Mouse (Mus musculus) limb, embryonic 15.5 days (tissue): ENCODE data around the gene Pax2. TPM values are rescaled to one million over a fixed set of nuclear protein-coding genes. Genes with fewer than 3 reads are reported as not detected.

Source experiments
- ATAC-seq: fragments of 200-750 bp; cut with Nextera tagmentation; 2 replicates; pipeline ENCODE4 v1.8.0; 2017; ENCODE audit warnings: low read depth, moderate TSS enrichment; ENCODE audit not compliant: insufficient number of reproducible peaks, low FRiP score, low TSS enrichment
- H3K27ac ChIP-seq: fragments of 300-500 bp; sonication (generic); 2 replicates; pipeline ENCODE4 v1.5.1; 2015; ENCODE audit warnings: moderate library complexity, mild to moderate bottlenecking, inconsistent platforms
- H3K27me3 ChIP-seq: fragments of 300-500 bp; sonication (generic); 2 replicates; pipeline ENCODE4 v1.6.1; 2015; ENCODE audit warnings: inconsistent platforms
- H3K36me3 ChIP-seq: fragments of 300-500 bp; sonication (generic); 2 replicates; pipeline ENCODE4 v1.6.1; 2015; ENCODE audit warnings: inconsistent platforms
- H3K4me1 ChIP-seq: fragments of 300-500 bp; sonication (generic); 2 replicates; pipeline ENCODE4 v1.6.1; 2015; ENCODE audit warnings: inconsistent platforms
- H3K4me2 ChIP-seq: fragments of 300-500 bp; sonication (generic); 2 replicates; pipeline ENCODE4 v1.6.1; 2015; ENCODE audit warnings: mild to moderate bottlenecking, inconsistent platforms
- H3K4me3 ChIP-seq: fragments of 300-500 bp; sonication (generic); 2 replicates; pipeline ENCODE4 v1.5.1; 2015; ENCODE audit warnings: mild to moderate bottlenecking, inconsistent platforms
- H3K9ac ChIP-seq: fragments of 300-500 bp; sonication (generic); 2 replicates; pipeline ENCODE4 v1.6.1; 2015; ENCODE audit warnings: inconsistent platforms
- H3K9me3 ChIP-seq: fragments of 300-500 bp; sonication (generic); 2 replicates; pipeline ENCODE4 v1.6.1; 2016; ENCODE audit warnings: inconsistent platforms
- WGBS: fragments of 180-500 bp; shearing (Covaris S2); methylation state at CpG from one replicate; pipeline ENCODE4 v1.1.7; 2015; 5-methylcytosine and 5-hydroxymethylcytosine counted together
- polyA plus RNA-seq: library from polyadenylated mRNA; unstranded; fragments of >200 nt; fragmentation: Nextera tagmentation; extraction: Ambion mirVana; gene quantifications from 2 replicates; pipeline ENCODE4 v1.2.1, GENCODE M21; 2015

The Pax2 gene
- polyA plus RNA-seq, 1 experiment from 2014 or later = not detected

- under 1% methylated on average over 48 of the region's 48 CpGs for WGBS
Observed at GRCm38 (mm10) chr19:44741091-44741763, 14.6 kb upstream of the Pax2 start.

GRCm38 (mm10) chr19:44741764-44742127 is 14.1 kb upstream of the Pax2 start:
- ATAC-seq = no peak
- Histone ChIP-seq H3K4me3 (peak overlapping the region; percentile 26), H3K9me3 (no peaks in the 10 kb centered on the region), H3K4me1 (peaks cover 23% of the 10 kb centered on the region), H3K36me3 (no peaks in the 10 kb centered on the region), H3K4me2 (peak overlapping the region; percentile 33), H3K9ac (no peak overlapping the region), H3K27ac (no peak overlapping the region), H3K27me3 (peaks cover 99% of the 10 kb centered on the region)
- under 1% methylated on average over 12 of the region's 13 CpGs for WGBS

More at GRCm38 (mm10) chr19:44741091-44741763, 14.6 kb upstream of the Pax2 start:
- peaks cover 19% of the 10 kb centered on the region for H3K4me1 ChIP-seq
- no peak overlapping the region for H3K9ac ChIP-seq
- ATAC-seq = no peak
- H3K36me3 ChIP-seq = no peaks in the 10 kb centered on the region
- H3K9me3 ChIP-seq = no peaks in the 10 kb centered on the region
- peak overlapping the region; percentile 33 for H3K4me2 ChIP-seq
- H3K27me3 ChIP-seq = peaks cover 99% of the 10 kb centered on the region
- H3K27ac ChIP-seq = no peak overlapping the region
- peak overlapping the region; percentile 26 for H3K4me3 ChIP-seq

GRCm38 (mm10) chr19:44742131-44743020 is 13.5 kb upstream of the Pax2 start:
- Histone ChIP-seq H3K9ac (no peak overlapping the region), H3K27ac (no peak overlapping the region), H3K9me3 (no peaks in the 10 kb centered on the region), H3K4me1 (peaks cover 25% of the 10 kb centered on the region), H3K4me3 (peak overlapping the region; percentile 26), H3K4me2 (peak overlapping the region; percentile 33; the same call in 1 of the 2 replicates), H3K27me3 (peaks cover 98% of the 10 kb centered on the region), H3K36me3 (no peaks in the 10 kb centered on the region)
- ATAC-seq = no peak
- under 1% methylated on average over 22 of the region's 22 CpGs for WGBS

GRCm38 (mm10) chr19:44743021-44743415 is 12.8 kb upstream of the Pax2 start:
- Histone ChIP-seq H3K27me3 (peaks cover 98% of the 10 kb centered on the region), H3K27ac (no peak overlapping the region), H3K36me3 (no peaks in the 10 kb centered on the region), H3K4me1 (peaks cover 25% of the 10 kb centered on the region), H3K4me3 (no peak overlapping the region), H3K4me2 (no peak overlapping the region), H3K9ac (no peak overlapping the region), H3K9me3 (no peaks in the 10 kb centered on the region)
- no peak for ATAC-seq
- 4% methylated on average over 2 of the region's 2 CpGs for WGBS

- ATAC-seq = no peak
- Histone ChIP-seq H3K4me1 (peaks cover 25% of the 10 kb centered on the region), H3K4me2 (no peak overlapping the region), H3K9me3 (no peaks in the 10 kb centered on the region), H3K9ac (no peak overlapping the region), H3K27ac (no peak overlapping the region), H3K4me3 (no peak overlapping the region), H3K36me3 (no peaks in the 10 kb centered on the region), H3K27me3 (peaks cover 98% of the 10 kb centered on the region)
- WGBS = 9% methylated on average over 2 of the region's 2 CpGs
Observed at GRCm38 (mm10) chr19:44743961-44744520, 11.8 kb upstream of the Pax2 start.

GRCm38 (mm10) chr19:44745741-44746140 is 10.1 kb upstream of the Pax2 start:
- Histone ChIP-seq H3K9ac (no peak overlapping the region), H3K4me2 (no peak overlapping the region), H3K27ac (no peak overlapping the region), H3K4me3 (no peak overlapping the region), H3K27me3 (peaks cover 98% of the 10 kb centered on the region), H3K4me1 (peaks cover 28% of the 10 kb centered on the region), H3K9me3 (no peaks in the 10 kb centered on the region), H3K36me3 (no peaks in the 10 kb centered on the region)
- WGBS = 7% methylated on average over 6 of the region's 6 CpGs
- no peak for ATAC-seq

- H3K27me3 ChIP-seq = peaks cover 98% of the 10 kb centered on the region
- no peak for ATAC-seq
- no peak overlapping the region for H3K27ac ChIP-seq
- 1% methylated on average over 42 of the region's 42 CpGs for WGBS
- no peaks in the 10 kb centered on the region for H3K9me3 ChIP-seq
- peak overlapping the region; percentile 38 for H3K4me2 ChIP-seq
- H3K4me1 ChIP-seq = peaks cover 22% of the 10 kb centered on the region
- H3K4me3 ChIP-seq = peak overlapping the region; percentile 20
- no peaks in the 10 kb centered on the region for H3K36me3 ChIP-seq
- H3K9ac ChIP-seq = no peak overlapping the region
Observed at GRCm38 (mm10) chr19:44746541-44747024, 9.3 kb upstream of the Pax2 start.

- no peak overlapping the region for H3K4me2 ChIP-seq
- WGBS = 8% methylated on average over 4 of the region's 4 CpGs
- H3K27me3 ChIP-seq = peaks cover 98% of the 10 kb centered on the region
- H3K4me3 ChIP-seq = no peak overlapping the region
- H3K9me3 ChIP-seq = no peaks in the 10 kb centered on the region
- peaks cover 17% of the 10 kb centered on the region for H3K4me1 ChIP-seq
- H3K27ac ChIP-seq = no peak overlapping the region
- no peaks in the 10 kb centered on the region for H3K36me3 ChIP-seq
- no peak overlapping the region for H3K9ac ChIP-seq
- ATAC-seq = no peak
Observed at GRCm38 (mm10) chr19:44747471-44747870, 8.4 kb upstream of the Pax2 start.

- H3K9ac ChIP-seq = no peak overlapping the region
- H3K27me3 ChIP-seq = peaks cover 98% of the 10 kb centered on the region
- no peak for ATAC-seq
- no peak overlapping the region for H3K4me2 ChIP-seq
- no peak overlapping the region for H3K4me3 ChIP-seq
- H3K4me1 ChIP-seq = peaks cover 22% of the 10 kb centered on the region
- no peaks in the 10 kb centered on the region for H3K36me3 ChIP-seq
- no peak overlapping the region for H3K27ac ChIP-seq
- WGBS = 5% methylated on average over 5 of the region's 5 CpGs
- no peaks in the 10 kb centered on the region for H3K9me3 ChIP-seq
Observed at GRCm38 (mm10) chr19:44748271-44748670, 7.6 kb upstream of the Pax2 start.

GRCm38 (mm10) chr19:44749061-44749990 is 6.5 kb upstream of the Pax2 start:
- H3K4me1 ChIP-seq = peaks cover 22% of the 10 kb centered on the region
- no peak overlapping the region for H3K4me3 ChIP-seq
- no peak for ATAC-seq
- no peaks in the 10 kb centered on the region for H3K36me3 ChIP-seq
- no peak overlapping the region for H3K27ac ChIP-seq
- no peak overlapping the region for H3K4me2 ChIP-seq
- under 1% methylated on average over 18 of the region's 18 CpGs for WGBS
- H3K9me3 ChIP-seq = no peaks in the 10 kb centered on the region
- H3K9ac ChIP-seq = no peak overlapping the region
- peaks cover 98% of the 10 kb centered on the region for H3K27me3 ChIP-seq
